Mouse (Mus musculus): ENCODE measurements at regions not wholly inside any gene's neighbourhood (a gene's known extent, or its start where the extent isn't known, plus 50 kb on each side); places are given as distances from the start of the nearest gene placed in this dataset.

DNA sequence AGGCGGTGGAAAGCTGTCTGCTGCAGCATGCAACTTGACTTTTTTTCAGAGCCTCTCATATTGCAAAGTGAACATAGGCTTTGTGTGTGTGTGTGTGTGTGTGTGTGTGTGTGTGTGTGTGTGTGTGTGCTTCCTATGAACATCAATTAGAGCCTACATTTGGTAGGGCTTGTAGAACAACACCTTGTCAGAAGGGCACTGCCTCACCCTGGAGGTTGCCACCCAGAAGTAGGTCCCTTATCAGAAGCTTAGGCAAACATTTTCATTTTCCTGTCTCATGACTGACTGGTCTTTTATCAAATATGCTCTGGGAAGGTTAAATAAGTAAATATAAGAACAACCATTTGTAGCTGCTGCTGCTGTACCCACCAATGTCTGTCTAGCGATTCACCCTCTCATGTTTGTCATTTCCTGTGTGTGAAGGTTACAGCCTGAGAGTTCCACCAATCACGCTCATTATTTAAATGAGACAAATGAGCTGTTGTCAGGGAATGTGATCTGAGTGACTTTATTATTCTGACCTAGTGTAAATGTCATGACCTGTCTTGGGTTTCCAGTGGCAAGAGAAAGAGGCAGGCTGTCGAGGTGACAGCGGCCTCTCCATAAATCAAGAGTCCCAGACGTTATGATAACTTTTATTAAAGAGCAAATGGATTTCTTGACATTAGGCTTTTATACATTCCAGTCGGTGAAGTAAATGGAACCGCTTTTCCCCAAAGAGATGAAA lies 310.1 kb downstream of the Irx1 start:
- DNase-seq: no peak

GRCm38 (mm10) chr13:71649876-71650275 lies 313.6 kb downstream of the Irx1 start:
- DNase-seq: no peak

DNA sequence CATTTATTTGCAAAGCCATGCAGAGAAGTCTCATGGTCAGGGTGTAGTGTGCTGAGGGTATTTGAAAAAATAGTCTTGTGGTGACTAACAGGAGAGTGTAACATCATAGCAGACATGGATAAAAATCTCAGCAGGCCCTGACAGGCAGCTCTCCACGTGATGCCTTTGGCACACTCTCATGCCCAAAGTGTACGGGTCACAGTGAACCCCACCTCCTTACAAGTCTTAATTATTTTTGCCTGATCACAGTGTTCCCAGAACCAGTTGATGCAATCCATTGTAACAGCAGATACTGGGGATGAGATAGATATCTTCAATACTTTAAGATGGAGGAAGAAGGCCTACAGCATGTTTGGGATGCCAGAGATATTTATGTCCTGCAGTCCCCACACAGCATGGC lies 314.5 kb downstream of the Irx1 start:
- DNase-seq: no peak

DNA sequence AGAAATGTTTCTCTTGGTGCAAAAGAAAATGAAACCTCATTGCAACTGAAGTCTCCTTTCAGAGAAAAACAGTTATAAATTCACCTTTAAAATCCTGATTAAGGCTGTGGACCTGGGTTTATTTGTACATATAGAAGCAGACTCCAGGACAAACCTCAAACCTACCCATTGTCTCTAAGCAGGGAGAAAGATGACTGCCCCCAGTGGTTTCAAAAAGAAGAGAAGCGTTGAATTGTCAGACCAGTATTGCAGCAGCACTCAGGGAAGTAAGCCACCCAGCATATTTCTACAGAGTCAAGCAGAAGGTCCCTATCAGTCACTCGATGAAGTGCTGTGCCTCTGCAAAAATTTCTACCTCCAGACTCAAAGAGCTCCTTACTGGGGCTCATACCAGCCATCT lies 332.1 kb downstream of the Irx1 start:
- DNase-seq: no peak

- DNase-seq: no peak
Observed at GRCm38 (mm10) chr13:71617198-71617597, 346.3 kb downstream of the Irx1 start.

- DNase-seq: peak; percentile 3
Observed at GRCm38 (mm10) chr13:71612393-71613179, 350.9 kb downstream of the Irx1 start.

- no peak for DNase-seq
Observed at GRCm38 (mm10) chr13:71582486-71582885, 381.0 kb downstream of the Irx1 start.

DNA sequence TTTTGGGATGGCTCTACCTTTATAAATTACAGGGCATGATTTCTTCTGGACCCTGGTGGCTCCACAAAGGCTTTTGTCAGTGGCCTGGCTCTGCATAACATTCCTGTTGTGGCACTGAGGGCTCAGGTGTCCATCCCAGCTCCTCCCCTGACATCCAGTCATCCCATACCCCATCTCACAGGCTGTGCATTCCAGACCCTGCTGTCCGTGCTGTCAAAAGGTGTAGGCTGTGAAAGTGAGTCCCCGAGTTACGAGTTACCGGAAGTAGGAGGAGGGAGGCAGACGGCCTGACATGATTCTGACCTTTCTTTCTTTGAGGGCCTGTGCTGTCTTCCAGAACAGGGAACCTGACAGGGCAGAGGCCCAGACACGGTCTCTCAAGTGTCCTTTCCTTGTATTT lies 397.6 kb downstream of the Irx1 start:
- no peak for DNase-seq

DNA sequence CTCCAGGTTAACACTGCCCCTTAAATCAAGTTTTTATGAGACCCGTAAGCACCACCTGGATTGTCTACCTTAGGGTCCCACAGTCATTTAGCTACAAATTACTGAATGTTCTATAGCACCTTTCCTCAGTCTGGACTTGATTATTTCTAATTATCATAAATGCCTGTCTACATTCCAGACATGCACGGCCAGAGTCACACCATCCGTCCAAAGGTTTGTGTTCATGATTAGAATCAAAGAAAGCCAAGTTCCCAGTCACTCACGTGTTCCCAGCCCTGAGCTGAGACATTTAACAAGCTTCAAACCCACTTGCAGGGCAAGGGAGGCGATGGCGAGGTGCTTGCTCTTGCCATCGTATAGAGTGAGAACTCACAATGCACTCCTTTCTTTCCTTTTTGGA lies 398.1 kb downstream of the Irx1 start:
- no peak for DNase-seq

GRCm38 (mm10) chr13:71558477-71559215 lies 404.9 kb downstream of the Irx1 start:
- DNase-seq: no peak

DNA sequence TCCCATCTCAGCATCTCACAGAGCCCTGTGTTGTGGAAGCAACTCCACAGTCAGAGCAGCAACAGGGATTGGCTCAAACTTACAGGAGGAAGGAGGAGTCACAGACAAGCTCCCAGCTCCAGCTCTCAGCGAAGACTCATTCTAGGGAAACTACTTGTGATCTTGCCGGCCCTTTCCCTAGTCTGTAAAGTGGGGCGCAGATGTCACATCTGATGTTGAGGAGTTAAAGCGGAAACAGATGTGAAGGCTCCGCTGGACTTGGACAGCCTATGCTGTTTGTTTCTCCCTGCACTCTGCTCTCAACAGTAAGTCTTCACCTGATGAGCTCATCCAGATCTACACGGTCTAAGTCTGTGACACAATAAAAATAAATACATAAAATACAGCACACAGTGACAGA lies 408.1 kb downstream of the Irx1 start:
- no peak for DNase-seq

GRCm38 (mm10) chr13:71550109-71550508 lies 413.4 kb downstream of the Irx1 start:
- DNase-seq: no peak

DNA sequence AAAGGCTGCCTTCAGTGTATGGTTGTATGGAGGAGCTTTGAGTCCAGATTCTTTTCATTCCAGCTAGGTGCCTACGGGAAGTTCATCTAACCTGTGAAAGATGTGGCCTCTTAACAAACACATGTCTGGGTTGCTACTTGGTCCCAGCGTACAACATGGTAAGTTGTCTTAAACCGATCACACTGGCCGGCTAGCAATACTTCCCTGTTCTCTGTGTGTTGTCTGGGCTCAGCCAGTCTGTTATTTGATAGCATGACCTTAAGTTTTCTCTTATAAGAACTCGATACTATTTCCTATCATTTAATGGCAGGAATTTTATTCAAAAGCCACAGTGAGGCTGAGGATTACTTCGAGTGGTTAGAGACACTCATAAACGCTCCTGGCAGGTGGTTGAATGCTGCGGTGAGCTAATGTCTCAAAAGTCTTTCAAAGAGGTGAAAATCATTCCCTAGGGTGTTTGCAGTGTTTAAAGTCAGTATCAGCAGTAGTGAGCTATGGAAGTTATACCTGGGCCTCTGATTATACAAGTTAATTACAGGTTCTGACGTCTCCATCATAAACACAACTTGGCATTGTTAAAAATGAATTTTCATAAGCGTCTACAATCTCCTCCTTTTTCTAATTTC lies 414.2 kb downstream of the Irx1 start:
- DNase-seq: no peak

DNA sequence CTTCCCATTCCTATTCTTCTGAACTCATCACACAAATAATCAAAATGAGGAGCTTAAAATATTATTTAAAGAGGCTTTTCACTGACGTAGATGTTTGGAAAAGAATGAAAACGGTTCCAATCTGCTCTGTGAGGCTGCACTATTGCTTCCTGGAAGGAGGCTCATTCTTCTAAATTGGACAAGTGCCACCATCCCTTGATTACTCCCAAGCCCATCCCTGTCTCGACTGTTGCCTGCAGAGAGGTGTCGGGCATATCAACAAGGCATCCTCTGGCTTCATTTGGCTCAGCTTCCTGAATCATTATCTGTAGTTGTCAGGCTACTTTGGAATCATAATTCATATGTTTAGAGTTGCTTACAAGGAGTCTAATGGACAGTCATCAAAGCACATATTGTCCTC lies 425.3 kb downstream of the Irx1 start:
- DNase-seq: no peak

GRCm38 (mm10) chr13:71532796-71533351 lies 430.6 kb downstream of the Irx1 start:
- peak; percentile 43 for DNase-seq

DNA sequence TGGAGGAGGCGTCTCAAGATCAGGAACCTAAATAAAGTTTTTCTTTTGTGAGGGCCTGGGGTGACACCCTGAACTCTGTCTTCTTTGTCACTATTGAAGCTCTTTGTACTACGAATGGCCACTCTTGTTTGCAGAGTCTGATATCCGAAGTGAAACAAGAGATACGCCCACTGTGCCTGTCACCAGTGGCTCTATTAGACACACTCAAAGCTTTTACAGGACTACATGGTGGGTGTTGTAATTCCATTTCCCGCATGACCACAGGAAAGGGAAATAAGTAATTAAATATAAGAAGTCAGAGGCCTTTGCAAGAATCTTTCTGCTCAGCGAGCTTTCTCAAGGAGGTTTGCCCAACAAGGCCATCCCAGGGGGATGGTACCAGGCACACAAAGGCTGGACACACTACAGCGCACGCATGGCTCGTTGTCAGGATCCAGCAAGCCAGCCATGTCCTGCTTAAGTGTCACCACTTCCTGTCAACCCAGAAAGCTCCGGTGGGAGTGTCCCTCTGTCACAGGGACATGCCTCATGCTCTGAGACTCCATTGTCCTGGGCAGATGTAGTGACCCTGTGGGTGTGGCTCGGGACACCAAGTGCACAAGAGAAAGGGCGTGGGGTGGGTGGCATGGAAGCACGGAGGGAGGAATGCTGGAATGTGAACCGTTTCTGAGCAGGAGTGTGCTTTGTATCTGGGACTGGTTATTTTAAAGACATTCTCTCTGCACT lies 434.0 kb downstream of the Irx1 start:
- DNase-seq: no peak

GRCm38 (mm10) chr13:71517776-71518175 lies 445.7 kb downstream of the Irx1 start:
- no peak for DNase-seq

GRCm38 (mm10) chr13:71513204-71513603 lies 450.3 kb downstream of the Irx1 start:
- no peak for DNase-seq

- no peak for DNase-seq
Observed at GRCm38 (mm10) chr13:71507956-71508401, 455.5 kb downstream of the Irx1 start.

DNA sequence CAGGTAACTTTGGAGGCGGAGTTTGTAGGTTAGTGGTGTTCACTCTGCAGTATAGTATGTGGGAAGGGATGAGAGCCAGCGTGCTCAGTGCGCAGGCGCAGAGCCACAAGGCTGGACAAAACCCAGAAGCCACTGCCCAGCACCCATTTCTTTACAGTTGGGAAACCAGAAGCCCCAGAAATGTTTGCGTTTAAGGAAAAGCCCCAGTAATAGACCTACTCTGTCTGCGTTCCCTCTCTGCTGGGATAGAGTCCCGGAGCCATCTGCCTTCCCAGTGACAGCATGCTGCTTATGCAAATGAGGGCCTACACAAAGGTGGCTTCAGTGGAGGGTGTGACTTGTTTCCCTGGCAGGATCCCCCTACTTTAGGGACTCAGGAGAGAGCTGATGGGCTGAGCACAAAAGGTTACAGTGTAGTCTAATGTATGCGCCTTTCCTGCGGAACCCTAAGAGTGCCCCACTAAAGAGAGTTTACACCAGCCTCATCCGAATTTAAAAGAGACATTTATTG lies 456.0 kb downstream of the Irx1 start:
- peak; percentile 9 for DNase-seq

DNA sequence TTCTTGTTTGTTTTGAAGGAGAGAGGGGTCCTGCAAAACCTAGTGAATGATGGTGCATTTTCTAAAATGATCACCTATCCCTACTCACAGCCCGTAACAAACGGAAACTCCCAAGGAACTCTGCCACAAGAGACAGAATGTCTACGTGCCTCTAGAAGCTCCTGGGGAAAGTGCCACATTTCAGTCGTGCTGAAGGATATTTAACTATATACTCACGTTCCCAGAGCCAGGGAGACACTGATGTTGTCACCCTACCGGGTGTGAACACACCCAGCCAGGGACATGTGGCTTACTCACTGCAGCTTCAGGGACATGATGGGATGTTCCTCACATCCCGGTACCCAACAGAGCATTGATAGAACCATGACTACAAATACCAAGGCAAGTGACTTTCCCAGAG lies 456.7 kb downstream of the Irx1 start:
- no peak for DNase-seq

- DNase-seq: no peak
Observed at GRCm38 (mm10) chr13:71489773-71490172, 473.8 kb downstream of the Irx1 start.
